Mouse (Mus musculus): ENCODE data around the gene Gm10799. TPM values are rescaled to one million over a fixed set of nuclear protein-coding genes. Genes with fewer than 3 reads are reported as not detected.
A peak's percentile ranks its signal among the peaks of the same experiment; 100 is the strongest.
"Not testable (repeated sequence)": the region's sequence is repeated elsewhere in the genome, so short reads cannot be mapped to it uniquely, and the experiment has no call there.

Gm10799 gene
- polyA plus RNA-seq, 1 experiment from 2014 or later: not detected

- no peak for DNase-seq
- H3K9ac ChIP-seq (replicated peaks): peak overlapping the region; percentile 80
- H3K27me3 ChIP-seq (ENCODE audit: insufficient read depth, low read length): no peaks in the 10 kb centered on the region
- peak; percentile 1; the same call in 1 of the 2 replicates for ATAC-seq
- no peaks in the 10 kb centered on the region for H3K9me3 ChIP-seq (ENCODE audit: low read length)
- H3K36me3 ChIP-seq (replicated peaks; ENCODE audit: insufficient read depth, low read length): no peaks in the 10 kb centered on the region
- H3K27ac ChIP-seq (ENCODE audit: low read depth): peak overlapping the region; percentile 92
- TF ChIP-seq EP300 (IDR thresholded peaks at IDR 0.05; ENCODE audit: low read depth) (no peak), CTCF (IDR thresholded peaks at IDR 0.05; ENCODE audit: low read depth) (no peak)
- WGBS (ENCODE audit: insufficient replicate concordance): 32% methylated on average over 10 of the region's 10 CpGs
- H3K4me3 ChIP-seq (ENCODE audit: low read depth, low read length): peak overlapping the region; percentile 60
- H3K4me2 ChIP-seq (ENCODE audit: low read depth, low read length): peak overlapping the region; percentile 70
- peaks cover 30% of the 10 kb centered on the region for H3K4me1 ChIP-seq (ENCODE audit: insufficient read depth)
Observed at GRCm38 (mm10) chr2:104096256-104096655, 27.9 kb upstream of the Gm10799 start.

DNA sequence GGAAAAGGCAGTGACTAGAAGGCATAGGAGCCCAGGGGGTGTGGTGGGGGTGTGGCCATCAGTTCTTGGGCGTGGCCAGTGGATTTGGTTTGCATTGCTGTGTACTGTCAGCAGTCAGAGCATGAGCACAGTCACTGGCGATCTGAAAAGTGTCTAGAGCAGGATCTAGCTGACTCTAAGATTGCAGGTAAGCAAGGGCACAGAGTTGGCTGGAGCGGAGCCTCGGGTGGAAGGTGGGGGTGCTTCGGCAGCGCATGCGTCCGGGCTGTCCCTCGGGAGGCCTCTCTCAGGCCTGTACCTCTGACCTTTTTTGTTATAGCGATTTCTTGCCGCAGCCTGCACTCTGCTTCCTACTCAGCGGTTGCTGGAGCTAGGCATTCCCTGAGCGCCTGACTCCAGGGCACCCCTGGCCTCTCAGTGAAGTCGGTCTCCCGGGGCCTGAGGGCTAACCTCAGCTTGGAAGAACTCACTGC is 27.4 kb upstream of the Gm10799 start, which contains the start of gene Cd59a:
Gene Cd59a, plus strand, starts transcription at position 61 of the 473 bp plus-strand sequence.
- peak within 1 kb of the TSS; percentile 92 for H3K27ac ChIP-seq (ENCODE audit: low read depth)
- TF ChIP-seq EP300 (IDR thresholded peaks at IDR 0.05; ENCODE audit: low read depth) (no peak), CTCF (IDR thresholded peaks at IDR 0.05; ENCODE audit: low read depth) (no peak)
- ATAC-seq: peak; percentile 89
- peaks cover 29% of the 10 kb centered on the region for H3K4me1 ChIP-seq (ENCODE audit: insufficient read depth)
- no peaks in the 10 kb centered on the region for H3K36me3 ChIP-seq (replicated peaks; ENCODE audit: insufficient read depth, low read length)
- DNase-seq: peak; percentile 95
- peak within 1 kb of the TSS; percentile 70 for H3K4me2 ChIP-seq (ENCODE audit: low read depth, low read length)
- no peaks in the 10 kb centered on the region for H3K9me3 ChIP-seq (ENCODE audit: low read length)
- H3K27me3 ChIP-seq (ENCODE audit: insufficient read depth, low read length): no peaks in the 10 kb centered on the region
- peak within 1 kb of the TSS; percentile 80 for H3K9ac ChIP-seq (replicated peaks)
- peak within 1 kb of the TSS; percentile 60 for H3K4me3 ChIP-seq (ENCODE audit: low read depth, low read length)
- WGBS (ENCODE audit: insufficient replicate concordance): 8% methylated on average over 15 of the region's 15 CpGs

- Histone ChIP-seq H3K36me3 (replicated peaks; ENCODE audit: insufficient read depth, low read length) (no peaks in the 10 kb centered on the region), H3K9me3 (ENCODE audit: low read length) (no peaks in the 10 kb centered on the region), H3K27me3 (ENCODE audit: insufficient read depth, low read length) (no peaks in the 10 kb centered on the region), H3K27ac (ENCODE audit: low read depth) (no peak overlapping the region), H3K4me2 (ENCODE audit: low read depth, low read length) (no peak overlapping the region), H3K4me1 (ENCODE audit: insufficient read depth) (peaks cover 10% of the 10 kb centered on the region; the same call in 1 of the 2 replicates), H3K9ac (replicated peaks) (no peak overlapping the region), H3K4me3 (ENCODE audit: low read depth, low read length) (no peak overlapping the region)
- no peak for ATAC-seq
- 67% methylated on average over 2 of the region's 2 CpGs for WGBS (ENCODE audit: insufficient replicate concordance)
- DNase-seq: peak; percentile 4
- TF ChIP-seq CTCF (IDR thresholded peaks at IDR 0.05; ENCODE audit: low read depth) (no peak), EP300 (IDR thresholded peaks at IDR 0.05; ENCODE audit: low read depth) (no peak)
Observed at GRCm38 (mm10) chr2:104093305-104093704, 25.0 kb upstream of the Gm10799 start.

DNA sequence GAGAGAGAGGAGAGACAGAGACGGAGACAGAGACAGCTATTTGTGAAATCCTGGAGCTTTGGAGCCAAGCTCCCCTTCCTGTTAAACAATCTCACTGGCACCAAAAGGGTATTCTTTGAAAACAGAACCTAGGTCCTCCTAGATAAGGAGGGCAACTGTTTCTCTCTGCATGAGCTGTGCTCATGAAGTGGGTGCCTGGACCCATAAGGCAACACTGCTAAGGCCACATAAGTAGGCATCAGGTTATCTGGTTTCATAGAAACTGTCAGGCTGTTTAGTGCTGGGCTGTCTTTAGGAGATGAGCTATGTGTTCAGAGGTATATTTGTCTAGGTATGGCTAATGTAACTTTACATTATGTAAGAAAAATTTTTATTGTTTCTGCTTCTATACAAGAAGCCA is 19.2 kb upstream of the Gm10799 start:
- H3K36me3 ChIP-seq (replicated peaks; ENCODE audit: insufficient read depth, low read length); H3K4me3 ChIP-seq (ENCODE audit: low read depth, low read length); H3K27me3 ChIP-seq (ENCODE audit: insufficient read depth, low read length); H3K9ac ChIP-seq (replicated peaks); H3K9me3 ChIP-seq (ENCODE audit: low read length); H3K4me2 ChIP-seq (ENCODE audit: low read depth, low read length); H3K4me1 ChIP-seq (ENCODE audit: insufficient read depth): not testable (repeated sequence)
- H3K27ac ChIP-seq (ENCODE audit: low read depth): peak overlapping the region; percentile 11; the same call in 1 of the 2 replicates
- 38% methylated on average over 1 of the region's 1 CpGs for WGBS (ENCODE audit: insufficient replicate concordance)
- peak; percentile 54 for ATAC-seq
- peak; percentile 8 for DNase-seq
- TF ChIP-seq EP300 (IDR thresholded peaks at IDR 0.05; ENCODE audit: low read depth): 0 out of 2 replicates have a peak, but pooled peaks have one; percentile 10

DNA sequence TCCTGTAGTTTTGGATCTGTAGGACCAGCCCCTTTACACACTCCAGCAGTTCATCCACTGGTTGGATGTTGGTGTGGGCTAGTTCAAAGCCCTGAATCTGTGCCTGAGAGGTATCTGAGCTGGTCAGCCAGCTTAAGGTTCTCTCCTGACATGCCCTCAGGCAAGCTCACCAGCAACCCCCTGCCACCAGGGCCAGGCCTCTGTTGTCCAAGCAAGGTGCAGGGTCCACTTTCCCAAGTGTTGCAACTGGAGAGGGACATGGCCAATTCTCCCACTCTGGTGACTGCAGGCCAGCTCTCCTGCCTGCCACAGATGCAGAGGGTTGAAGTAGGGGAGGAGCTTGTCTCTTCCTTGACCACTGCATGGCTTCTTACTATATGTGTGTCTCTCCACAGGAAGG is 15.7 kb upstream of the Gm10799 start:
- H3K4me2 ChIP-seq (ENCODE audit: low read depth, low read length); H3K9me3 ChIP-seq (ENCODE audit: low read length); H3K9ac ChIP-seq (replicated peaks); H3K4me3 ChIP-seq (ENCODE audit: low read depth, low read length); H3K4me1 ChIP-seq (ENCODE audit: insufficient read depth); H3K36me3 ChIP-seq (replicated peaks; ENCODE audit: insufficient read depth, low read length); H3K27me3 ChIP-seq (ENCODE audit: insufficient read depth, low read length): not testable (repeated sequence)
- peak; percentile 90 for ATAC-seq
- 0 out of 2 replicates have a peak overlapping the region, but pooled peaks have one; percentile 22 for H3K27ac ChIP-seq (ENCODE audit: low read depth)
- peak; percentile 50 for DNase-seq

- Histone ChIP-seq H3K27ac (ENCODE audit: low read depth) (no peak overlapping the region), H3K9me3 (ENCODE audit: low read length) (no peaks in the 10 kb centered on the region), H3K4me1 (ENCODE audit: insufficient read depth) (peaks cover 10% of the 10 kb centered on the region; the same call in 1 of the 2 replicates), H3K4me2 (ENCODE audit: low read depth, low read length) (no peak overlapping the region), H3K36me3 (replicated peaks; ENCODE audit: insufficient read depth, low read length) (no peaks in the 10 kb centered on the region), H3K9ac (replicated peaks) (no peak overlapping the region), H3K4me3 (ENCODE audit: low read depth, low read length) (no peak overlapping the region), H3K27me3 (ENCODE audit: insufficient read depth, low read length) (no peaks in the 10 kb centered on the region)
- no peak for ATAC-seq
- TF ChIP-seq EP300 (IDR thresholded peaks at IDR 0.05; ENCODE audit: low read depth): no peak
- no peak for TF ChIP-seq CTCF (IDR thresholded peaks at IDR 0.05; ENCODE audit: low read depth)
- peak; percentile 6 for DNase-seq
Observed at GRCm38 (mm10) chr2:104082474-104082873, 14.1 kb upstream of the Gm10799 start.

- WGBS (ENCODE audit: insufficient replicate concordance): no CpG with 5 or more reads among the region's 1 CpGs
- not testable (repeated sequence) for H3K9ac ChIP-seq (replicated peaks); H3K9me3 ChIP-seq (ENCODE audit: low read length); H3K4me3 ChIP-seq (ENCODE audit: low read depth, low read length); DNase-seq; H3K4me1 ChIP-seq (ENCODE audit: insufficient read depth); H3K36me3 ChIP-seq (replicated peaks; ENCODE audit: insufficient read depth, low read length); H3K4me2 ChIP-seq (ENCODE audit: low read depth, low read length); H3K27me3 ChIP-seq (ENCODE audit: insufficient read depth, low read length); H3K27ac ChIP-seq (ENCODE audit: low read depth)
- ATAC-seq: peak; percentile 22
Observed at GRCm38 (mm10) chr2:104081436-104082050, 13.2 kb upstream of the Gm10799 start.
